Mouse (Mus musculus) T-helper 1 cell (primary cell): ENCODE results near the gene Lmod2.

Experiments used
- in situ Hi-C: fragments of 300-600 bp; cut with MboI, MseI; formaldehyde crosslinking; loops from one replicate; pipeline ENCODE4 v1.15.1; 2025; ENCODE audit warnings: high pct_unique_total_duplicates

The Lmod2 gene

GRCm38 (mm10) chr6:24601668-24602067 is 4.1 kb downstream of the Lmod2 start:
- in situ Hi-C loops: loop anchor here (10.0 kb wide), 1 partner anchor 1417 kb away; no protein-coding TSS in a partner anchor

GRCm38 (mm10) chr6:24602351-24602750 is 4.8 kb downstream of the Lmod2 start:
- in situ Hi-C loops: loop anchor here (10.0 kb wide), 1 partner anchor 1418 kb away; no protein-coding TSS in a partner anchor

- in situ Hi-C loops: loop anchor here (10.0 kb wide), 1 partner anchor 1418 kb away; no protein-coding TSS in a partner anchor
Observed at GRCm38 (mm10) chr6:24602993-24603392, 5.4 kb downstream of the Lmod2 start.

- in situ Hi-C loops: loop anchor here (10.0 kb wide), 1 partner anchor 1419 kb away; no protein-coding TSS in a partner anchor
Observed at GRCm38 (mm10) chr6:24604289-24604688, 6.7 kb downstream of the Lmod2 start.

- in situ Hi-C loops: loop anchor here (10.0 kb wide), 1 partner anchor 1421 kb away; no protein-coding TSS in a partner anchor
Observed at GRCm38 (mm10) chr6:24605631-24606030, 8.1 kb downstream of the Lmod2 start.

- in situ Hi-C loops: loop anchor here (10.0 kb wide), 1 partner anchor 1422 kb away; no protein-coding TSS in a partner anchor
Observed at GRCm38 (mm10) chr6:24606512-24606911, 8.9 kb downstream of the Lmod2 start.

GRCm38 (mm10) chr6:24607531-24607930 is 10.0 kb downstream of the Lmod2 start:
- in situ Hi-C loops: loop anchor here (10.0 kb wide), 1 partner anchor 1423 kb away; no protein-coding TSS in a partner anchor

- in situ Hi-C loops: loop anchor here (10.0 kb wide), 1 partner anchor 1423 kb away; no protein-coding TSS in a partner anchor
Observed at GRCm38 (mm10) chr6:24608129-24608528, 10.6 kb downstream of the Lmod2 start.

- in situ Hi-C loops: loop anchor here (10.0 kb wide), 1 partner anchor 1424 kb away; no protein-coding TSS in a partner anchor
Observed at GRCm38 (mm10) chr6:24608682-24609081, 11.1 kb downstream of the Lmod2 start.

GRCm38 (mm10) chr6:24609531-24609930 is 12.0 kb downstream of the Lmod2 start:
- in situ Hi-C loops: loop anchor here (10.0 kb wide), 1 partner anchor 1425 kb away; no protein-coding TSS in a partner anchor

GRCm38 (mm10) chr6:24610358-24610757 is 12.8 kb downstream of the Lmod2 start:
- in situ Hi-C loops: no loop called here

- in situ Hi-C loops: no loop called here
Observed at GRCm38 (mm10) chr6:24612074-24612755, 14.7 kb downstream of the Lmod2 start.

GRCm38 (mm10) chr6:24613346-24613745 is 15.8 kb downstream of the Lmod2 start:
- in situ Hi-C loops: no loop called here

GRCm38 (mm10) chr6:24613918-24614317 is 16.4 kb downstream of the Lmod2 start:
- in situ Hi-C loops: no loop called here

- in situ Hi-C loops: loop anchor here (5.0 kb wide), 1 partner anchor 74 kb away; no protein-coding TSS in a partner anchor
Observed at GRCm38 (mm10) chr6:24616746-24617145, 19.2 kb downstream of the Lmod2 start.

GRCm38 (mm10) chr6:24619285-24620045 is 21.9 kb downstream of the Lmod2 start:
- in situ Hi-C loops: loop anchor here (5.0 kb wide), 1 partner anchor 77 kb away; no protein-coding TSS in a partner anchor

- in situ Hi-C loops: no loop called here
Observed at GRCm38 (mm10) chr6:24620936-24621335, 23.4 kb downstream of the Lmod2 start.

- in situ Hi-C loops: no loop called here
Observed at GRCm38 (mm10) chr6:24622098-24622497, 24.5 kb downstream of the Lmod2 start.

GRCm38 (mm10) chr6:24627586-24628030 is 30.0 kb downstream of the Lmod2 start:
- in situ Hi-C loops: no loop called here

- in situ Hi-C loops: no loop called here
Observed at GRCm38 (mm10) chr6:24628499-24628898, 30.9 kb downstream of the Lmod2 start.

GRCm38 (mm10) chr6:24632061-24632460 is 34.5 kb downstream of the Lmod2 start:
- in situ Hi-C loops: no loop called here

GRCm38 (mm10) chr6:24634065-24634464 is 36.5 kb downstream of the Lmod2 start:
- in situ Hi-C loops: no loop called here
